Comparison of ENCODE assay signal across 17 mouse cellular contexts in genomic region chr11:86725607-86726006, GRCm38 (mm10). TPM values are rescaled to one million over a fixed set of nuclear protein-coding genes. Genes with fewer than 3 reads are reported as not detected.
DNase-seq lines count a peak whose midpoint lies in the region; ATAC-seq and TF ChIP-seq lines count a peak whose summit lies in the region.
"Had no signal": no experiment of that assay in that cellular context is flagged by ENCODE, and none has a peak within 500 bp of the region (broad histone marks: within the 10 kb centered on the region; RNA-seq: fewer than 3 reads in every experiment).

No protein-coding gene starts in this region.

- TF ChIP-seq EP300 in MEL (IDR thresholded peaks at IDR 0.05; ENCODE audit: low read depth in 1 of 2, low read length in 2 of 2), result peak in 1 of 2 experiments; percentile 54; a peak in 1 of 4 replicates

- no peak for TF ChIP-seq RAD21 in MEL (IDR thresholded peaks at IDR 0.05; ENCODE audit: low read depth, low read length)

- no peak for DNase-seq in MEL (ENCODE audit: low read depth, low spot score)
- DNase-seq: adrenal gland, adult 2 months; adrenal gland, adult 8-10 months; adrenal gland, postnatal 25 days; adrenal gland, postnatal 36 days; B cell, adult 2 months; cerebellum, adult 11 months; cerebellum, adult 11-12 months; cerebellum, adult 18-20 months; cerebellum, adult 2 months; cerebellum, adult 8-10 months had no signal

- peaks cover 2% of the 10 kb centered on the region; the same call in 1 of the 2 replicates for H3K79me2 ChIP-seq in MEL (ENCODE audit: control insufficient read depth, insufficient read depth, low read length, poor library complexity)

- H3K4me2 ChIP-seq in forebrain, embryonic 16.5 days (ENCODE audit: low read length), result no peak overlapping the region

- ATAC-seq in forebrain, embryonic 16.5 days, result no peak
- ATAC-seq: activated CD4-positive, CD25-positive, alpha-beta regulatory T cell, adult 4 months; CD4-positive, CD25-positive, alpha-beta regulatory T cell, adult 4 months; Patski had no signal

- peaks cover 23 to 92% of the 10 kb centered on the region in 2 experiments for H3K36me3 ChIP-seq in MEL (ENCODE audit: control insufficient read depth in 1 of 2, insufficient read depth in 2 of 2, low read length in 2 of 2)
- peaks cover 26% of the 10 kb centered on the region for H3K36me3 ChIP-seq in forebrain, embryonic 16.5 days (ENCODE audit: control insufficient read depth, insufficient read depth)

- TF ChIP-seq POLR2A in MEL (IDR thresholded peaks at IDR 0.05; ENCODE audit: control insufficient read depth in 1 of 2, insufficient read depth in 1 of 2, low read depth in 1 of 2, low read length in 2 of 2, poor library complexity in 1 of 2), result no peak

- H3K4me1 ChIP-seq in MEL (ENCODE audit: control insufficient read depth in 1 of 2, insufficient read depth in 2 of 2, low read length in 2 of 2), result peaks cover 3 to 21% of the 10 kb centered on the region in 2 experiments; a peak in 3 of 4 replicates
- H3K4me1 ChIP-seq in forebrain, embryonic 16.5 days (replicated peaks; ENCODE audit: control insufficient read depth, insufficient read depth, low read length), result no peaks in the 10 kb centered on the region

- H3K9me3 ChIP-seq in MEL (replicated peaks; ENCODE audit: insufficient read depth, low read length), result no peaks in the 10 kb centered on the region
- H3K9me3 ChIP-seq in forebrain, embryonic 16.5 days (ENCODE audit: control insufficient read depth, low read length), result no peaks in the 10 kb centered on the region
- H3K9me3 ChIP-seq: G1E had no signal

- H3K27me3 ChIP-seq in MEL (ENCODE audit: control insufficient read depth in 1 of 2, insufficient read depth in 2 of 2, low read length in 2 of 2), result no peaks in the 10 kb centered on the region
- H3K27me3 ChIP-seq in forebrain, embryonic 16.5 days (replicated peaks; ENCODE audit: control insufficient read depth, insufficient read depth, low read length), result no peaks in the 10 kb centered on the region
- H3K27me3 ChIP-seq: CH12.LX, Patski had no signal

- no peak overlapping the region for H3K27ac ChIP-seq in MEL (ENCODE audit: control insufficient read depth, low read depth, low read length)
- H3K27ac ChIP-seq in forebrain, embryonic 16.5 days (ENCODE audit: low read length), result no peak overlapping the region

- TF ChIP-seq CTCF in MEL (IDR thresholded peaks at IDR 0.05 in 2 of 3, conservative IDR thresholded peaks at IDR 0.05 in 1 of 3; ENCODE audit: control insufficient read depth in 1 of 3, insufficient read depth in 1 of 3, low read depth in 2 of 3, low read length in 3 of 3, poor library complexity in 1 of 3, severe bottlenecking in 1 of 3), result no peak

- no peak overlapping the region for H3K4me3 ChIP-seq in MEL (ENCODE audit: control insufficient read depth in 1 of 2, insufficient read depth in 1 of 2, low read depth in 2 of 2, low read length in 2 of 2)
- no peak overlapping the region for H3K4me3 ChIP-seq in forebrain, embryonic 16.5 days (replicated peaks; ENCODE audit: low read length)

- H3K9ac ChIP-seq in MEL (ENCODE audit: control insufficient read depth, low read depth, low read length, poor library complexity, severe bottlenecking), result no peak overlapping the region
- no peak overlapping the region for H3K9ac ChIP-seq in forebrain, embryonic 16.5 days (replicated peaks; ENCODE audit: low read depth, low read length)

TF ChIP-seq in MEL, 35 proteins besides CTCF, POLR2A, EP300 and RAD21:
- peak; percentile 57 for TF ChIP-seq ZNF384 (IDR thresholded peaks at IDR 0.05; ENCODE audit: low read depth, low read length)
- TF ChIP-seq ZC3H11A (IDR thresholded peaks at IDR 0.05; ENCODE audit: low read depth, low read length), result no peak
- TF ChIP-seq ETS1 (IDR thresholded peaks at IDR 0.05; ENCODE audit: low read depth, low read length), result peak; percentile 33; the same call in 1 of the 2 replicates
- no peak for TF ChIP-seq USF2 (IDR thresholded peaks at IDR 0.05; ENCODE audit: borderline replicate concordance in 1 of 2, insufficient read depth in 1 of 2, low read depth in 1 of 2, low read length in 2 of 2)
- TF ChIP-seq MXI1 (IDR thresholded peaks at IDR 0.05; ENCODE audit: low read depth, low read length), result no peak
- no peak for TF ChIP-seq ZKSCAN1 (IDR thresholded peaks at IDR 0.05; ENCODE audit: low read depth, low read length)
- no peak for TF ChIP-seq POLR2AphosphoS2 (IDR thresholded peaks at IDR 0.05; ENCODE audit: low read length)
- TF ChIP-seq MYC (IDR thresholded peaks at IDR 0.05; ENCODE audit: low read depth, low read length), result no peak

RNA-seq across cellular contexts. Expression of gene Cltc, which starts 31.8 kb away (rescaled TPM):
- 205 and 269 TPM in 2 replicates for total RNA-seq in MEL (2012; rRNA removed)
- polyA plus RNA-seq in MEL (2012; ENCODE audit: insufficient read depth in 1 of 2, insufficient read length in 2 of 2, low read depth in 1 of 2, low replicate concordance in 2 of 2, missing spikeins in 1 of 2), result 100 to 1,000 TPM; 149 to 300 TPM
- 149 and 167 TPM in 2 replicates for polyA plus RNA-seq in forebrain, embryonic 16.5 days (2015; fragmentation: Nextera tagmentation; extraction: Ambion mirVana)

RNA-seq across cellular contexts. Expression of gene Ptrh2, which starts 41.8 kb away (rescaled TPM):
- total RNA-seq in MEL (2012; rRNA removed), result 37.3 and 40.3 TPM in 2 replicates
- 10 to 100 TPM in 1 of 2 experiments, not detected in 1; 30.0 TPM for polyA plus RNA-seq in MEL (2012; ENCODE audit: insufficient read depth in 1 of 2, insufficient read length in 2 of 2, low read depth in 1 of 2, low replicate concordance in 2 of 2, missing spikeins in 1 of 2)
- 37.2 and 39.2 TPM in 2 replicates for polyA plus RNA-seq in forebrain, embryonic 16.5 days (2015; fragmentation: Nextera tagmentation; extraction: Ambion mirVana)

RNA-seq across cellular contexts. Expression of gene Vmp1, which starts 42.0 kb away (rescaled TPM):
- total RNA-seq in MEL (2012; rRNA removed), result 61.8 and 64.4 TPM in 2 replicates
- polyA plus RNA-seq in MEL (2012; ENCODE audit: insufficient read depth in 1 of 2, insufficient read length in 2 of 2, low read depth in 1 of 2, low replicate concordance in 2 of 2, missing spikeins in 1 of 2), result 10 to 100 TPM in 1 of 2 experiments, not detected in 1; 94.9 TPM
- polyA plus RNA-seq in forebrain, embryonic 16.5 days (2015; fragmentation: Nextera tagmentation; extraction: Ambion mirVana), result 103 and 116 TPM in 2 replicates
